Mouse (Mus musculus): ENCODE results near the gene Eef1a1.

DNA sequence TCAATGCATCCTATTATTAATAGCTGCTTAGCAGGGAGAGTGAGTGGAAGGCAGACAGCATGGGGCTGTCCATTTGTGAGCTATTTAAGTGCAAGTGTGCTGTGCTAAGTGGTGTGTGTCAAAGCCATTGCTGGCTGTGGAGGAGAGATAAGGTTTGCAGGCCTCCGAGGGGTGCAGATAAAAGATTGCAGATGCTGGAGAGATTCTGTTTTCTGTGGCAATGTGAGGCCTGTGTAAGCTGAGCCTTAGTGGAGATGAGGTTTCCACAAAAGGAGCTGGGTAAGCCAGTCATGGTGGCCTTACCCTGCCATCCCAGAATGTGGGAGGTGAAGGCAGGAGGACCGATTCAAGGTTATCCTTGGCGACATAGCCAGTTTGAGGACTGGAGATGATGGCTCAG is 27.2 kb upstream of the Eef1a1 start:
- TF ChIP-seq CTCF (IDR thresholded peaks at IDR 0.05; ENCODE audit: low read depth) = no peak
- peak; percentile 90 for TF ChIP-seq EP300 (IDR thresholded peaks at IDR 0.05; ENCODE audit: low read depth)
